Mouse (Mus musculus): ENCODE measurements around the gene Twf1.

DNA sequence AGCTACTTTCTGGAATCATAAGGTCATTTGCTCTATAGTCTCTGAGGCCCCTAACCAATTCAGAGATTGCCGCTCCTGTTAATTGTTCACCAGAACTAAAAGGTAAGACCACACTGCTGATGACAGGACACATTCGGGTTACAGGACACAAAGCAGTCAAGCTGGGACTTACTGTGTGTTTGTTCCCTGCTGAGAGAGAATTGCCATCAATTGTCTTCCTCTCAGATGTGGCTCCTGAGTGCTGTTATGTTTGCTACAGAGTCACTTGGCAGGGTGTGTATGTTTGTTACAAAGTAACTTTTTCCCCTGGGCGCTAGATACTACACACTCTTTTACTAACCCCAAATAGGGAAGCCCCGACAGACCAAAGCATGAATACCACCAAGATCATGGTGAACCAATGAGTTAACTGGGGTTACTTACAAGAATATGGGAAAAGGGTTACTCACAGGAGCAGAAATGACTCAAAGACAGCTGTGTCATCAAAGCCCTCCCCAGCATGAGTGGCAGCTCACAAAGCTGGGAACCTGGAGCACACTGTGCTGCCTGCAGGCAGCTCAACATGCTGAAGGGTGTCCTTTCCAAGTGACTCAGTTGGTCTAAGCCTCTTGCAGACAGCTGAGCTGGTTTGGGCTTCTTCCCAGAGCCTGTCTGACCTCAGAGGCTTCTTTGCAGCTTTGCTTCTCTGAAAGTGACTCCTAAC is 15.0 kb downstream of the Twf1 start:
- TF ChIP-seq POLR2A (IDR thresholded peaks at IDR 0.05; ENCODE audit: low read depth, low read length), result no peak
- no peak for TF ChIP-seq CTCF (conservative IDR thresholded peaks at IDR 0.05; ENCODE audit: insufficient read depth, insufficient read length, low read depth, low read length)

All from kidney, adult 2 months (tissue).